Mouse (Mus musculus) testis, adult 2 months (tissue): ENCODE data around the gene Prune2.

Experiments
- CTCF ChIP-seq: fragments of 200-500 bp; IDR thresholded peaks from 2 replicates; pipeline ENCODE4 v1.5.1; 2012; ENCODE audit warnings: low read depth, mild to moderate bottlenecking, inconsistent platforms, low read length, moderate library complexity; ENCODE audit not compliant: control insufficient read depth, insufficient read depth, insufficient replicate concordance
- POLR2A ChIP-seq: fragments of 200-500 bp; IDR thresholded peaks from 2 replicates; pipeline ENCODE4 v1.6.1; 2012; ENCODE audit warnings: low read depth, mild to moderate bottlenecking, inconsistent platforms, low read length, moderate library complexity; ENCODE audit not compliant: control insufficient read depth

GRCm38 (mm10) chr19:17263679-17264370 lies 307.9 kb downstream of the Prune2 start:
- TF ChIP-seq CTCF (no peak), POLR2A (no peak)
